Mouse (Mus musculus): ENCODE results near the gene Slc12a6.

The Slc12a6 gene

DNA sequence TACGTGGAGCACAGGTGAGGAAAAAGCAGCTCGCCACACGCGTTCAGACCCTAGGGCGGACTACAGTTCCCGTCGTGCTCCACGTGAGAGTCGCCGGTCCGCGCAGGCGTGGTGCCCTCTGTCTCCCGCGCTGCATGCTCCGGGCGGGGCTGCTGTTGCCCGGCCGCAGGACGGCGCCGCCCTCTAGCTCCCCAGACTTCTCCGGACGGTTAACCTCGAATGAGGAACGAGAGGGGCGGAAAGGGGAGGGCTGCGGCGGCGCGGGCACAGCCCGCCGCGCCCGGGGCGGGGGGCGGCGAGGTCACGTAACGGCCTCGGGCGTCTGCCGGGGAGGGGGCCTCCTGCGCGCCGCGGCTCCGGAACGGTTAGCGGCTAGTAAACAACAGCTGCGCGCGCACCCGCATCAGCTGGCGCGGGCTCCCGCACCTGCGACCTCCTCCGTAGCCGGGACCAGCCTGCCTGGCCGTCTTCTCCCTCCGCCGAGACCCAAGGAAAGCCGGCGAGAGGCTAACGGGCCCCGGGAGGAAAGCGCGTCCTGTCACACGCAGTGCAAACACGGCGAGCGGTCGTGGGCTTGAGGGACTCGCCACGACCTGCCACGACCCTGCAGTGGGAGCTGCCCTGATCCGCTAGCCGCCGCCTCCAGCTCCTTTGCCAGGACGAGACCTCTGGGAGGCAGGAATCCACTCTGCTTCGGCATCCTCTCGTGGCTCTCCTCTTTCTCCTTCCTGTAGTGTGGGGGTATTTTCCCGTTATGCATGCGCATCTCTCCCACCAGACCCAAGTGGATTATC is at the start of gene Slc12a6:
Gene Slc12a6 (plus strand): TSS at position 378 of the 794 bp plus-strand sequence.
- DNase-seq = peak; percentile 91

DNA sequence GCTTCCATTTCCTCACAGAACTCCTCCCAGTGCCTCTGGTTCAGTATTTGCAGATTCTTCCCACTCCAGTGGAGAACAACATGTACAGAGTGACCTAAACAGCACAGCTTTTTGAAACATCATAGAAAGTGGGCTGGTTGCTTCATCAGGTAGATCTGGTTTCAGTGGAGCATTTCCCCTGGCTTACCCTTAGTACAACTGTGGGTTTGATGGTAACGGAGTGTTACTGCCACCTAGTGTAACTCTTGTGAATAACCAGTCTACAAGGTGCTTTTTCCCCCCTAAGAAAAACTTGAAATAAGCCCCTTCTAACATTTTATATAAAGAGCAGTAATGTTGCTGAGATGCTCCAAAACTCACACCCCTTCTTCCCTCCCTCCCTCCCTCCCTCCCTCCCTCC is 49.6 kb upstream of the Slc12a6 start:
- no peak for DNase-seq

GRCm38 (mm10) chr2:112217614-112218013 is 48.0 kb upstream of the Slc12a6 start:
- no peak for DNase-seq

- DNase-seq = no peak
These were observed 44.7 kb upstream of the Slc12a6 start for GRCm38 (mm10) chr2:112220880-112221279.

GRCm38 (mm10) chr2:112222607-112223006 is 43.0 kb upstream of the Slc12a6 start:
- DNase-seq = no peak

- DNase-seq = no peak
These were observed 41.3 kb upstream of the Slc12a6 start for GRCm38 (mm10) chr2:112224356-112224755.

- DNase-seq = no peak
These were observed 33.0 kb upstream of the Slc12a6 start for GRCm38 (mm10) chr2:112232623-112233022.

DNA sequence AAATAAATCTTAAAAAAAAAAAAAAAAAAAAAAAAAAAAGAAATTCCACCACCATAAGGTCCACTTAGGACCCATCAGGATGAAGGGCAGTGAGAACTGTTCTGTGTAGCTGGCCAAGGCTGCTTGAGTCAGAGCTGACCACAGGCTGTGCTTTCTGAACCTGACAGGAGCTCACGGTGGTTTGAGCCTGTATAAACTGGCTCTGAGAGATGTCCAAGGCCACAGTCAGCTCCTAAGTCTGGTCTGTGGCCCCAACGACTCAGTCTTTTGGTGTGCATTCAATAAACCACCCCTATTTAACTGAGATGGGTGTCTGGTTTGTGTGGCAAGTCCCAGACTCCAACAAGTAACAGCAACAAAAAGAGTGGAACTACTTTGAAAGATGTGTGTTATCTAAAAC is 29.0 kb upstream of the Slc12a6 start:
- no peak for DNase-seq

- no peak for DNase-seq
These were observed 27.6 kb upstream of the Slc12a6 start for GRCm38 (mm10) chr2:112238006-112238405.

DNA sequence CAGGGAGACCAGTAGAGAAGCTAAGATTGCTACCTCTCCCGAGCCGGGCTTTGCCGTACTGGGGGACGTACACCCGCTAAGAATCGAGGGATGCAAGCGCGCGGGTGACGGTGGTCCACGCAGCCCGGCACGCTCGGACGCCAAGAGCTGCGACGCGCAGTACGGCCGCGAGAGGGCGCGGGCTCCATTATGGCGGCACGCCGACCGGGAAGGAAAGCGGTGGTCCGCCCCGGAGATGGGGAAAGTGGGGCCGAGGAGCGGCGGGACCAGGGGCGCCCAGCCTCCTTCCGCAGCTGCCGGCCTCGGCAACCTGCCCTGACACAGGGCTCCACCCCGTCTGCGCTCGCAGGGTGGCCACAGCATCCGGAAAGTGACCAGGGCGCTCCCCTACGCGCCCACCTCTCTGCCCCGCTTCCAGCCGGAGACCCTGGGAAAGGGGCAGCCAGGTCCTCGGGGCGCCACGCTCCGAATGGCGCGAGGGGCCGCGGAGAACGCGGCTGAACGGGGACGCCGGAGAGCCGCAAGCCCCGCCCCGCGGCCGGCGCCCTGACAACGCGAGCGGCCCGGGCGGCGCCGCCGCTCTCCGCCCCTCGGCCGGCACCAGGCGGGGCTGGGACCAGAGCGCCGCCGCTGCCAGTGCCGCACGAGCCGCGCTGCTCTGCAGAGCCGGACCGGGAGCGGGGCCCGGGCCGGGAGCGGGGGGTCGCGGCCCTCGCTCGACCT is 26.3 kb upstream of the Slc12a6 start, which contains the start of gene Lpcat4:
Gene Lpcat4 (plus strand): TSS at position 257 of the 723 bp plus-strand sequence.
- DNase-seq = peak; percentile 94

GRCm38 (mm10) chr2:112239935-112240721 is 25.5 kb upstream of the Slc12a6 start:
- peak; percentile 51 for DNase-seq

GRCm38 (mm10) chr2:112241787-112242186 is 23.8 kb upstream of the Slc12a6 start:
- no peak for DNase-seq

DNA sequence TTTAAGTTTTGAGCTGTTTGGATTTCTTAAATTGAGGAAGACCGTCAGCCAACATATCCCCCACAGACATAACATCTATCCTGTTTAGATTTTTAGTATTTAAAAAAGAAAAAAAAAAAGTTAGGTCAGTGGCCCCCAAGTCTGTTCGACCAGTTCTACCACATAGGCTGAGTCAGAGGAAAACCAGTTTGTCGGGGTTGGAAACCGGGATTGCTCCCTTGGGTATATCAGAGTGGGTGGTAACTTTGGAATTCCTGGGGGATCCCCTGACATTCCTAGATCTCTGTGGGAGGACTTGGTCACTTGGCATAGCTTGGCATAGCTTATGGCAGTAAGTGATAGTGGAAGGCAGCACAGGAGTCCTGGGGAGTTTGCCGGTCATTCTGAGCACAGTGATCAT is 20.3 kb upstream of the Slc12a6 start:
- DNase-seq = no peak

DNA sequence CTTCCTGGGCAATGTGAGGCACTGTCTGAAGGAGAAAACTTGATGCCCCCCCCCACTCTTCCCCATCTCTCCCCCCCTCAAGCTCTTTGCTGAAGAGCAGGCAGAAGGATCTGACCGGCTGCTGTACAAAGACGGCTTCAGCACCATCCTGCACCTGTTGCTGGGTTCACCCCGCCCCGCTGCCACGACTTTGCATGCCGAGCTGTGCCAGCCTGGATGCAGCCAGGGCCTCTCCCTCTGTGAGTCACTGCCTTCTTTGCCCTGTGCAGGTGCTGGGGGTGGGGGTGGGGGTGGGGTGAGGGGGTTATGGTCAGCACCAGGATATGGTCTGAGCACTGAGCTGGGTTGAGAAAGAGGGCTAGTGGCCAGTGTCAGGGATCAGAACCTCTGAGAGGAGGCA is 19.4 kb upstream of the Slc12a6 start:
- DNase-seq = no peak

DNA sequence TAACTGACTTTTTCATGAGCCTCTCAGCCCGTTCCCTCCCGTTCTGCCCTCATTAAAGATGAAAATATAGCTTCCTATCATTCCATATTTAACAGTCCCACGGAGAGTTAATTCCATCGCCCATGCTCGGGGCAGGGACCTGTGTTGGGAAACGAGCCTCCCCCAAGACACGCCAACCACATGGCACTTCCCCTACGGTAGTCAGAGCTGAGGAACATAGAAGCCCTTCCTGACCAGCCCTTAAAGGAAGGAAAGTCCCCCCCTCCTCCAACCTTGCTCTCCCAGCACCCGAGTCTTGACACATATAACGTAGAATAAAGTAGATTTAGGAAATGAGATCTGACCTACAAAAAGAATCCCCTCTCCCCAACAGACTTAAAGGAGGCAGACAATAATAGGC is 18.3 kb upstream of the Slc12a6 start:
- DNase-seq = no peak

- DNase-seq = no peak
These were observed 15.7 kb upstream of the Slc12a6 start for GRCm38 (mm10) chr2:112249780-112250453.

- DNase-seq = no peak
These were observed 10.7 kb upstream of the Slc12a6 start for GRCm38 (mm10) chr2:112254675-112255515.

- no peak for DNase-seq
These were observed 6.2 kb upstream of the Slc12a6 start, which contains the start of gene Nutm1 for GRCm38 (mm10) chr2:112259241-112259962. Gene Nutm1 (minus strand): TSS chr2:112259291.

DNA sequence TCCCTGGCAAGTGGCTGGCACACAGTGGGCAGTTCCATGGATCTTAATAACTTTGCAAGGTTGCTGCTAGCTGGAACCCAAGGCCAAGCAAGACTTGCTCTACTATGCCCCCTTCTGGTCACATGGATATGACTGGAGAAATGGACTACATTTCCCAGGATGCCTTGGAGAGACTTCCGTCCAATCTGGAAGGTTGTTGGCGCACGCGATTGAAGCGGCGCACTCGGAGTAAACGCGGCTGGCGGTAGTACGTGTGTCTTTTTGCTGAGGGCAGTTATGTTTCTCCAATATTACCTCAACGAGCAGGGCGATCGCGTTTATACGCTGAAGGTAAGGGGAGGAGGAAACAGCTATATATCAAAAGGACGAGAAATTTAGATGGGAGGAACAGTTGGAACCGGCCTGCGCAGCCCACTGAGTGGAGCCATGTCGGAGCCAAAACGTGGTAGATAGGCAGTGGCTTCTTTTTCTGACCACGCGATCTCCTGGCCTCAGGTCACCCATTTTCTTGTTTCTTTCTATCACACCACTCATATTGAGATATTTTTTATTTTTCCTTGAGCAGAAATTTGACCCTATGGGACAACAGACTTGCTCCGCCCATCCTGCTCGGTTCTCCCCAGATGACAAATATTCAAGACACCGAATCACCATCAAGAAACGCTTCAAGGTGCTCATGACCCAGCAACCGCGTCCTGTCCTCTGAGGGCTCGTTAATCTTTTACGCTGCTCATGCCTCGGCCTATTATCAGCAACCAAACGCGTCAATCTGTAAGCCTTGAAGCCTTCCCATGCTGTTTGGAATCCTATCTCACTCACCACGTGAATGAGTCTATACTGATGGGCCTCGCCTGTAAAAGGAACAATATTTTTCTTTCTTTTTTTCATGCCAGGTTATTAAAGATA is 3.6 kb upstream of the Slc12a6 start, which contains the start of gene Nop10:
Gene Nop10 (plus strand): TSS at position 179 of the 906 bp plus-strand sequence.
- peak; percentile 80 for DNase-seq
